Mouse (Mus musculus): Measurements from ENCODE around the gene Ube2k. TPM values are rescaled to one million over a fixed set of nuclear protein-coding genes. Genes with fewer than 3 reads are reported as not detected.
"Not testable (repeated sequence)": the region's sequence is repeated elsewhere in the genome, so short reads cannot be mapped to it uniquely, and the experiment has no call there.

The Ube2k gene
- polyA plus RNA-seq, 1 experiment from 2014 or later: 165 TPM

GRCm38 (mm10) chr5:65514635-65515278, 22.3 kb upstream of the Ube2k start:
- Histone ChIP-seq H3K27ac (peak overlapping the region; percentile 43), H3K9me3 (no peaks in the 10 kb centered on the region), H3K9ac (no peak overlapping the region), H3K4me3 (no peak overlapping the region), H3K4me2 (no peak overlapping the region), H3K27me3 (no peaks in the 10 kb centered on the region), H3K4me1 (peaks cover 12% of the 10 kb centered on the region; the same call in 1 of the 2 replicates), H3K36me3 (no peaks in the 10 kb centered on the region)
- WGBS: 35% methylated on average over 5 of the region's 5 CpGs
- peak; percentile 55; the same call in 1 of the 2 replicates for ATAC-seq (ENCODE audit: borderline replicate concordance, extremely low read depth, low FRiP score, low TSS enrichment)

- H3K36me3 ChIP-seq: no peaks in the 10 kb centered on the region
These were observed 15.2 kb upstream of the Ube2k start for GRCm38 (mm10) chr5:65521803-65522202.

GRCm38 (mm10) chr5:65524831-65525230, 12.2 kb upstream of the Ube2k start:
- no peak for ATAC-seq (ENCODE audit: borderline replicate concordance, extremely low read depth, low FRiP score, low TSS enrichment)
- Histone ChIP-seq H3K27ac (no peak overlapping the region), H3K4me2 (no peak overlapping the region)

More at GRCm38 (mm10) chr5:65521803-65522202, 15.2 kb upstream of the Ube2k start:
- no peak overlapping the region for H3K4me2 ChIP-seq
- 74% methylated on average over 1 of the region's 1 CpGs for WGBS
- no peaks in the 10 kb centered on the region for H3K27me3 ChIP-seq
- H3K4me1 ChIP-seq: no peaks in the 10 kb centered on the region
- H3K4me3 ChIP-seq: no peak overlapping the region
- H3K9ac ChIP-seq: no peak overlapping the region
- no peak for ATAC-seq (ENCODE audit: borderline replicate concordance, extremely low read depth, low FRiP score, low TSS enrichment)
- H3K27ac ChIP-seq: no peak overlapping the region
- H3K9me3 ChIP-seq: no peaks in the 10 kb centered on the region

GRCm38 (mm10) chr5:65525674-65526443, 11.2 kb upstream of the Ube2k start:
- H3K9ac ChIP-seq: no peak overlapping the region
- no peak for ATAC-seq (ENCODE audit: borderline replicate concordance, extremely low read depth, low FRiP score, low TSS enrichment)
- no peaks in the 10 kb centered on the region for H3K4me1 ChIP-seq
- H3K4me2 ChIP-seq: no peak overlapping the region
- H3K4me3 ChIP-seq: no peak overlapping the region
- WGBS: 20% methylated on average over 8 of the region's 8 CpGs
- no peaks in the 10 kb centered on the region for H3K36me3 ChIP-seq
- H3K27me3 ChIP-seq: no peaks in the 10 kb centered on the region
- no peak overlapping the region for H3K27ac ChIP-seq
- no peaks in the 10 kb centered on the region for H3K9me3 ChIP-seq

More at GRCm38 (mm10) chr5:65524831-65525230, 12.2 kb upstream of the Ube2k start:
- H3K4me1 ChIP-seq: no peaks in the 10 kb centered on the region
- no peak overlapping the region for H3K9ac ChIP-seq
- H3K4me3 ChIP-seq: no peak overlapping the region
- no peaks in the 10 kb centered on the region for H3K27me3 ChIP-seq
- H3K36me3 ChIP-seq: no peaks in the 10 kb centered on the region
- WGBS: 71% methylated on average over 4 of the region's 4 CpGs
- H3K9me3 ChIP-seq: no peaks in the 10 kb centered on the region

- 0 out of 2 replicates have a peak, but pooled peaks cover 3% of the 10 kb centered on the region for H3K4me1 ChIP-seq
- H3K9ac ChIP-seq: no peak overlapping the region
- H3K36me3 ChIP-seq: no peaks in the 10 kb centered on the region
- H3K4me3 ChIP-seq: no peak overlapping the region
- ATAC-seq (ENCODE audit: borderline replicate concordance, extremely low read depth, low FRiP score, low TSS enrichment): no peak
- no peaks in the 10 kb centered on the region for H3K27me3 ChIP-seq
- H3K4me2 ChIP-seq: no peak overlapping the region
- H3K9me3 ChIP-seq: no peaks in the 10 kb centered on the region
- 67% methylated on average over 3 of the region's 3 CpGs for WGBS
- H3K27ac ChIP-seq: no peak overlapping the region
These were observed 5.8 kb upstream of the Ube2k start for GRCm38 (mm10) chr5:65531283-65531682.

GRCm38 (mm10) chr5:65534496-65534895, 2.5 kb upstream of the Ube2k start:
- no peak overlapping the region for H3K4me3 ChIP-seq
- peaks cover 10% of the 10 kb centered on the region for H3K4me1 ChIP-seq
- no peaks in the 10 kb centered on the region for H3K36me3 ChIP-seq
- no peak overlapping the region for H3K9ac ChIP-seq
- H3K27ac ChIP-seq: no peak overlapping the region
- no peaks in the 10 kb centered on the region for H3K9me3 ChIP-seq
- 64% methylated on average over 4 of the region's 4 CpGs for WGBS
- H3K27me3 ChIP-seq: no peaks in the 10 kb centered on the region
- ATAC-seq (ENCODE audit: borderline replicate concordance, extremely low read depth, low FRiP score, low TSS enrichment): no peak
- H3K4me2 ChIP-seq: no peak overlapping the region

GRCm38 (mm10) chr5:65535457-65536067, 1.5 kb upstream of the Ube2k start:
- H3K27ac ChIP-seq: peak overlapping the region; percentile 56; the same call in 1 of the 2 replicates
- no peak overlapping the region for H3K4me3 ChIP-seq
- H3K9ac ChIP-seq: no peak overlapping the region
- H3K27me3 ChIP-seq: no peaks in the 10 kb centered on the region
- 0 out of 2 replicates have a peak overlapping the region, but pooled peaks have one; percentile 65 for H3K4me2 ChIP-seq
- 55% methylated on average over 5 of the region's 5 CpGs for WGBS
- ATAC-seq (ENCODE audit: borderline replicate concordance, extremely low read depth, low FRiP score, low TSS enrichment): no peak
- peaks cover 10% of the 10 kb centered on the region for H3K4me1 ChIP-seq
- no peaks in the 10 kb centered on the region for H3K36me3 ChIP-seq
- H3K9me3 ChIP-seq: no peaks in the 10 kb centered on the region

GRCm38 (mm10) chr5:65536068-65536465, 966 bp upstream of the Ube2k start:
- 76% methylated on average over 10 of the region's 10 CpGs for WGBS
- H3K27me3 ChIP-seq: not testable (repeated sequence)

GRCm38 (mm10) chr5:65537420-65538071, 513 bp downstream of the Ube2k start:
- Histone ChIP-seq H3K9ac (peak overlapping the region; percentile 99), H3K4me3 (peak overlapping the region; percentile 92), H3K27ac (peak overlapping the region; percentile 99), H3K4me1 (peaks cover 10% of the 10 kb centered on the region), H3K27me3 (no peaks in the 10 kb centered on the region), H3K4me2 (peak overlapping the region; percentile 65), H3K9me3 (no peaks in the 10 kb centered on the region), H3K36me3 (no peaks in the 10 kb centered on the region)
- ATAC-seq (ENCODE audit: borderline replicate concordance, extremely low read depth, low FRiP score, low TSS enrichment): peak; percentile 68
- 0% methylated on average over 59 of the region's 59 CpGs for WGBS

More at GRCm38 (mm10) chr5:65536068-65536465, 966 bp upstream of the Ube2k start:
- H3K4me2 ChIP-seq: peak overlapping the region; percentile 65
- H3K27ac ChIP-seq: peak overlapping the region; percentile 99
- H3K9me3 ChIP-seq; ATAC-seq (ENCODE audit: borderline replicate concordance, extremely low read depth, low FRiP score, low TSS enrichment); H3K36me3 ChIP-seq; H3K4me1 ChIP-seq: not testable (repeated sequence)
- peak overlapping the region; percentile 99 for H3K9ac ChIP-seq
- H3K4me3 ChIP-seq: peak overlapping the region; percentile 92

GRCm38 (mm10) chr5:65538121-65538520, 1.1 kb downstream of the Ube2k start:
- Histone ChIP-seq H3K27me3 (no peaks in the 10 kb centered on the region), H3K9ac (peak overlapping the region; percentile 99), H3K4me3 (peak overlapping the region; percentile 92), H3K36me3 (no peaks in the 10 kb centered on the region), H3K27ac (peak overlapping the region; percentile 99), H3K4me2 (peak overlapping the region; percentile 65), H3K9me3 (no peaks in the 10 kb centered on the region), H3K4me1 (peaks cover 10% of the 10 kb centered on the region)
- 2% methylated on average over 4 of the region's 4 CpGs for WGBS
- no peak for ATAC-seq (ENCODE audit: borderline replicate concordance, extremely low read depth, low FRiP score, low TSS enrichment)

- no peaks in the 10 kb centered on the region for H3K36me3 ChIP-seq
- no peaks in the 10 kb centered on the region for H3K9me3 ChIP-seq
- ATAC-seq (ENCODE audit: borderline replicate concordance, extremely low read depth, low FRiP score, low TSS enrichment): no peak
- H3K4me3 ChIP-seq: peak overlapping the region; percentile 18
- H3K27me3 ChIP-seq: no peaks in the 10 kb centered on the region
- H3K9ac ChIP-seq: no peak overlapping the region
- peaks cover 10% of the 10 kb centered on the region for H3K4me1 ChIP-seq
- H3K27ac ChIP-seq: no peak overlapping the region
- peak overlapping the region; percentile 50 for H3K4me2 ChIP-seq
- 29% methylated on average over 4 of the region's 4 CpGs for WGBS
These were observed 1.8 kb downstream of the Ube2k start for GRCm38 (mm10) chr5:65538829-65539228.

All from lung, embryonic 15.5 days (tissue).